ENCODE assay signal across 22 mouse cellular contexts in genomic region chr13:86468752-86469151, GRCm38 (mm10).
DNase-seq lines count a peak whose midpoint lies in the region; ATAC-seq lines count a peak whose summit lies in the region.
"Had no signal": no experiment of that assay in that cellular context is flagged by ENCODE, and none has a peak within 500 bp of the region (broad histone marks: within the 10 kb centered on the region; RNA-seq: fewer than 3 reads in every experiment).

No protein-coding gene starts in this region.

- H3K4me3 ChIP-seq in hindbrain, embryonic 11.5 days (ENCODE audit: low read depth, low read length): no peak overlapping the region
- H3K4me3 ChIP-seq in hindbrain, embryonic 10.5 days: no peak overlapping the region
- no peak overlapping the region for H3K4me3 ChIP-seq in limb, embryonic 11.5 days (ENCODE audit: low read depth, low read length)
- no peak overlapping the region for H3K4me3 ChIP-seq in limb, embryonic 10.5 days
- no peak overlapping the region for H3K4me3 ChIP-seq in limb, embryonic 12.5 days (replicated peaks)

- no peak overlapping the region for H3K27ac ChIP-seq in hindbrain, embryonic 11.5 days (ENCODE audit: low read depth, low read length)
- no peak overlapping the region for H3K27ac ChIP-seq in hindbrain, embryonic 10.5 days
- no peak overlapping the region for H3K27ac ChIP-seq in limb, embryonic 11.5 days (replicated peaks; ENCODE audit: low read depth, low read length)
- H3K27ac ChIP-seq in limb, embryonic 10.5 days: no peak overlapping the region
- no peak overlapping the region for H3K27ac ChIP-seq in limb, embryonic 12.5 days

- H3K4me2 ChIP-seq in hindbrain, embryonic 11.5 days (replicated peaks; ENCODE audit: low read depth, low read length): no peak overlapping the region
- no peak overlapping the region for H3K4me2 ChIP-seq in limb, embryonic 11.5 days (ENCODE audit: low read depth, severe bottlenecking)
- H3K4me2 ChIP-seq in limb, embryonic 12.5 days: no peak overlapping the region

- H3K9ac ChIP-seq in hindbrain, embryonic 11.5 days (ENCODE audit: low read depth, low read length): no peak overlapping the region
- no peak overlapping the region for H3K9ac ChIP-seq in limb, embryonic 11.5 days (ENCODE audit: low read length)
- H3K9ac ChIP-seq in limb, embryonic 12.5 days (replicated peaks): no peak overlapping the region

- peak; percentile 56; the same call in 1 of the 2 replicates for ATAC-seq in hindbrain, embryonic 11.5 days (ENCODE audit: low FRiP score)
- peak; percentile 54; the same call in 1 of the 2 replicates for ATAC-seq in limb, embryonic 11.5 days (ENCODE audit: insufficient number of reproducible peaks, low FRiP score, low TSS enrichment, low read depth)
- ATAC-seq in limb, embryonic 12.5 days (ENCODE audit: insufficient number of reproducible peaks, insufficient read depth, low FRiP score, low TSS enrichment, low read depth): peak; percentile 26; the same call in 1 of the 2 replicates
- 0 out of 2 replicates have a peak, but pooled peaks have one; percentile 13 for ATAC-seq in monocyte, adult 5-6 weeks (replicated peaks; ENCODE audit: insufficient number of reproducible peaks, low FRiP score, low TSS enrichment, poor library complexity, severe bottlenecking)
- no peak for ATAC-seq in frontal cortex, adult (ENCODE audit: low TSS enrichment)
- ATAC-seq: activated CD4-positive, CD25-positive, alpha-beta regulatory T cell, adult 4 months; CD4-positive, CD25-positive, alpha-beta regulatory T cell, adult 4 months; Patski had no signal

- H3K27me3 ChIP-seq in hindbrain, embryonic 11.5 days (ENCODE audit: control insufficient read depth, insufficient read depth, low read length): no peaks in the 10 kb centered on the region
- H3K27me3 ChIP-seq in hindbrain, embryonic 10.5 days (ENCODE audit: insufficient read depth, poor library complexity, severe bottlenecking): no peaks in the 10 kb centered on the region
- H3K27me3 ChIP-seq in limb, embryonic 11.5 days (ENCODE audit: control insufficient read depth, insufficient read depth, low read length): no peaks in the 10 kb centered on the region
- H3K27me3 ChIP-seq in limb, embryonic 10.5 days (ENCODE audit: low read depth, poor library complexity, severe bottlenecking): no peaks in the 10 kb centered on the region
- no peaks in the 10 kb centered on the region for H3K27me3 ChIP-seq in limb, embryonic 12.5 days
- H3K27me3 ChIP-seq: CH12.LX, Patski had no signal

- H3K9me3 ChIP-seq in hindbrain, embryonic 11.5 days (ENCODE audit: control insufficient read depth, low read length): no peaks in the 10 kb centered on the region
- H3K9me3 ChIP-seq in hindbrain, embryonic 10.5 days: no peaks in the 10 kb centered on the region
- H3K9me3 ChIP-seq in limb, embryonic 11.5 days (ENCODE audit: control insufficient read depth, low read length): no peaks in the 10 kb centered on the region
- H3K9me3 ChIP-seq in limb, embryonic 10.5 days (replicated peaks): no peaks in the 10 kb centered on the region
- no peaks in the 10 kb centered on the region for H3K9me3 ChIP-seq in limb, embryonic 12.5 days
- H3K9me3 ChIP-seq: G1E had no signal

- DNase-seq in hindbrain, embryonic 11.5 days (ENCODE audit: low spot score): no peak
- no peak for DNase-seq in hindbrain, embryonic 10.5 days (ENCODE audit: low spot score)
- DNase-seq in limb, embryonic 11.5 days (ENCODE audit: low spot score): no peak
- DNase-seq in limb, embryonic 10.5 days (ENCODE audit: low spot score): no peak
- DNase-seq in lung, postnatal 14 days: no peak
- DNase-seq: adrenal gland, adult 2 months; adrenal gland, adult 8-10 months; adrenal gland, postnatal 10 days; adrenal gland, postnatal 14 days; adrenal gland, postnatal 25 days; adrenal gland, postnatal 36 days; B cell, adult 2 months; cerebellum, adult 11 months; cerebellum, adult 11-12 months had no signal

- no peaks in the 10 kb centered on the region for H3K4me1 ChIP-seq in hindbrain, embryonic 11.5 days (replicated peaks; ENCODE audit: control insufficient read depth, insufficient read depth, low read length)
- H3K4me1 ChIP-seq in hindbrain, embryonic 10.5 days (replicated peaks): no peaks in the 10 kb centered on the region
- H3K4me1 ChIP-seq in limb, embryonic 11.5 days (ENCODE audit: control insufficient read depth, insufficient read depth, low read length): no peaks in the 10 kb centered on the region
- no peaks in the 10 kb centered on the region for H3K4me1 ChIP-seq in limb, embryonic 10.5 days
- no peaks in the 10 kb centered on the region for H3K4me1 ChIP-seq in limb, embryonic 12.5 days (replicated peaks)

- H3K36me3 ChIP-seq in hindbrain, embryonic 11.5 days (ENCODE audit: control insufficient read depth, insufficient read depth, low read length): no peaks in the 10 kb centered on the region
- no peaks in the 10 kb centered on the region for H3K36me3 ChIP-seq in hindbrain, embryonic 10.5 days
- no peaks in the 10 kb centered on the region for H3K36me3 ChIP-seq in limb, embryonic 11.5 days (ENCODE audit: control insufficient read depth, insufficient read depth, low read length)
- no peaks in the 10 kb centered on the region for H3K36me3 ChIP-seq in limb, embryonic 10.5 days
- no peaks in the 10 kb centered on the region for H3K36me3 ChIP-seq in limb, embryonic 12.5 days
- H3K36me3 ChIP-seq: G1E had no signal

- WGBS in hindbrain, embryonic 11.5 days: 83% methylated on average over 4 of the region's 4 CpGs
- WGBS in hindbrain, embryonic 10.5 days: 81% methylated on average over 4 of the region's 4 CpGs
- WGBS in limb, embryonic 11.5 days: 67% methylated on average over 4 of the region's 4 CpGs
- 71% methylated on average over 4 of the region's 4 CpGs for WGBS in limb, embryonic 10.5 days
- WGBS in limb, embryonic 12.5 days: 66% methylated on average over 4 of the region's 4 CpGs
